Mouse (Mus musculus): ENCODE measurements around the gene Ccser1.

Gene Ccser1

DNA sequence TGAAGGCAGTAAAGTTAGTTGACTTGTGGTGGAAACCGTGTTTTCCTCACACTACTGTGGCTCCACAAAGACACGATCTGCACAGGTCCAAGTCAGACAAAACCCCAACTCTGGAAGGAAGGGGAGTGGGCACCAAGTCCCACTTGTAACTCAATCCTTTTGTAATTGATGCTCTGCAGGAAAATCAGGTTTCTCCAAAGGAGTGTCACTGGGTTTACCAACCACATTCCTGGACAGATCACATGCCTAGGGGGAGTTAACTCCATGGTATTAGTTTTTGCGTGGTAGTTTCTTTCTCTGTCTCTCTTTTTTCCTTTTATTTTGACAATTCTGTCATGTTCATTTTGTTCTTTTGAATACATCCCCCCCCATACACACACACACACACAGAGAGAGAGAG lies 252.0 kb downstream of the Ccser1 start:
- no peak for DNase-seq (ENCODE audit: low read depth, low spot score)

DNA sequence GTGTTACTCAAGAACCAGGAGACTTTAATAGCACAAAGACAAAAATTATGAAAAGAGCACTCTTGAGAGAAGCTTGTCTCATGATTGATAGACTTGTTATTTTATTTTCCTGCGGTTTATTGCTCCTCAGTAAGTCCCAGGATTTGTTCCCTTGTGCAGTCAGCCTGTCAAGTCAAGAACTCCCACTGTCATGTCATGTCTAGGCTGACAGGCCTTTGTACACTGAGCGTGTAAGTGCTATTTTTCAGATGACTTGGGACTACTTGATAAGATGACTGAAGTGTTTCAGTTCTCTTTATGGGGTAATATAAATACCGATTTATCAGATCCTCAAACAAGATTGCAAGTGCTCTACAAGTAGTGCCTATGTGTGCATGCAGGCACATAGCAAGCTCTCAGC lies 252.6 kb downstream of the Ccser1 start:
- no peak for DNase-seq (ENCODE audit: low read depth, low spot score)

DNA sequence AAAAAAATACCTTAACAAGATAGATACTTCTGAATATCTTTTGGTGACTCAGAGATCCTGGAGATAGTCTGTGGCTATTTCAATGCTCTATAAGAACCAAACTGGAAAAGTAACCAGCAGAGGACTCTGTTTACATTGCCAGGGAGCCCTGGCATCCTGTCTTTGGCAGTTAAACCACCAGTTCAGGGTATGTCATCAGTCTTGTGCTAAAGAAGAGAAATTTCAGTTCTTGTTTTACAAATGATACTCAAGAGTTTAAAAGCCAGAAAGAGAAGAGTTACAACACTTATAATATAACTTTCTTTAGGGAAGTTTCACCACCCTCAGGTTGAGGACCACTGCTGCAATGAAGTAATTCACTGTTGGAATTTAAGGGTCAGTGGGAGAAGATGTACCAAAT lies 258.0 kb downstream of the Ccser1 start:
- DNase-seq (ENCODE audit: low read depth, low spot score), result no peak

DNA sequence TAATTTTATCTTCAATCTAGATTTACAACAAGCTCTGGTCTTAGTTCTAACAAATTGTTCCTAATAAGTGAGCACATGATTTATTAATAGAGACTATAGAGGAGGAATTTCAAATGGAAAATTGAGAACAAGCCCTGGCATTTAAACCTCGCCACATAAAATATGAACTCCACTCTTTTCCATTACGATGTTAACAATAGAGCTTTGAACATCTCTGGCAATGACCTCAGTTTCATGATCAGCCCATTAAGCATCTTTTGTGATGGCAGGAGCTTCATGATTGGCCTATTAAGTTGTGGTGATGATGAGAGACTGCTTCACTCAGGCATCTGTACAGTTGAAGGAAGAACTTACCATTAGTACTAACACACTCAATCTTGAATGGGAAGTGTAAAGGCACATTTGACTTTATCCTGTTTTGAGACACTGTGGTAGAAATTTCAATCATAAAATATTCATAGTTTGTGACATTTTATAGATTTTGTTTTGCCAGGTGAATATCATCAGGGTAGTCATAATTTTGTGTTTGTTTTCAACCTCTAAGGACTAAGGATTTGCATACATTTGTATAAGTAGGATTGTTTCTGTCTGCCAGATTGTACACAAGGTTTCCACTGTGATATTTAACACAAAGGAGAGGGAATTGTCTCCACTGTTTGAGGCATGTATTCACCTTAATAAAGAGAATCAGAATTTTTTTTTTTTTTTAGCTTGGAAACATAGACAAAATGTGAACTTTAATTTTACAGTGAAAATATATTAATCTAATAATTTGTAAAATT lies 291.4 kb downstream of the Ccser1 start:
- DNase-seq (ENCODE audit: low read depth, low spot score), result no peak

DNA sequence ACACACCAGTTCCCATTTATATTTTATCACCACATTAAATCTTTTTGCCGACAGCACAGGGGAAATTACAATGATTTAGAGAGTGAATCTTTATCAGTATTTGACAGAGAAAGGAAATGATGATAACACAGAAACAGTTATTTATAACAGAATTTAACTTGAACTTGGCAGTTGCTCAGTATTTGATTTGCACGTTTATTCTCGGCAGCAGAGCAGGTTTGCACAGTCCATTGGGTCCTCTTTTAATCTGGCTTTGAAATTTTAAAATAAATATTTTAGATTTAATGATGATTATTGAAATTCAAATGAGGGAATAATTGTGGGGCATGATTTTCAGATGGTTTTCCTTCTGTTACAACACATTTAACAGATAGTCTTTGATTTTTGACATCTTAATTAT lies 305.2 kb downstream of the Ccser1 start:
- peak; percentile 5 for DNase-seq (ENCODE audit: low read depth, low spot score)

DNA sequence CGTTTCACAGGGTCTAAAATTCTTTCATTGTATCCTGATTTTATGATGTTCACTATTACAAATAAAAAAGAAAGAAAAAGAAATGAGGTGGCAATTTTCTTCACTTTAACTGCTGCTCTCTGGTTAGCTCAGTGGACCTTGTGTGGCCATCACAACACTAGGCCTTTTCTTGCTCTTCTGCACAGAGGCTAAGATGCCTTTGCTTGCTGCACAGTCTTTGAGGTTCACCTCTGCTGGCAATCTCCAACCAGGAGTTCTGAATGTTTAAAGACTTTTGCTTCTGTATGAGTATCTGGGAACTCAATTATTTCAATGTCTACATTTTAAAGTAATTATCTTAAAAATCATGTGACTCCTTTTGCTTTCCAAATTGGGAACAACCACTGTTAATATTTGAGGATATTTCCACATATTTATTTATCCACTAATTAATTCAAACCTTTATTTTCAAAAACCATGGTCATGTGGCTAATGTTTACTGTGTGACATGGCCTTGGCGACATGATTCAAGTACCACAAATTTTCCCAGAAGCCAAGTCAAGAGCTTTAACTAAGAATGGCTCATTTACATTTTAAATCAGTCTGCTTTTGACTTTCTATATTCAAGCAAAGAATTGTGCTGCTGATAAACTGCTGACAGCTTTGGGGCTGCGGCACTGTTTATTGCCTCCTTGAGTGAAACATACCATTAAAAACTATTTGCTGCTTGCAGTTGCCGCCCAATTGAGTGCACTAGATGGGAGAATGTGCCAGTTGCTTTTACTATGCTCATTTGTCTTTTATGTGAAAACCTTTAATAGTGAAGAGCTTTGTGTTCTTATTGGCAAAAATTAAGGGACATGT lies 312.1 kb downstream of the Ccser1 start:
- DNase-seq (ENCODE audit: low read depth, low spot score), result no peak

DNA sequence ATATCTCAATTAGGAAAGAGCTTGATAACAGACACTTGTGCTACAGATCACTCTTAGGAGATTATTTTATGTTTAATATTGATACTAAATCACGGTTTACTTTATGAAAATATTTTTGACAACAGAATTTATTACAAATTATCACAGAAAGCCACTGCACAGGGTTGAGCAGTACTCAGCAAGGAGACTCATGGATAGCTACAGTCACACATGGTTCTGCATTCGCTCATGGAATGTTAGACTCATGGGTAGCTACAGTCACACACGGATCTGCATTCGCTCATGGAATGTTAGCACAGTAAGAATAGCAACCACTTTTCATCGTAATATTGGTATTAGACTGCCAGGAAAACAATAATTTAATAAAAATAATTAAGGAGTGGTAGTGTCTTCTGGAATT lies 313.3 kb downstream of the Ccser1 start:
- no peak for DNase-seq (ENCODE audit: low read depth, low spot score)

DNA sequence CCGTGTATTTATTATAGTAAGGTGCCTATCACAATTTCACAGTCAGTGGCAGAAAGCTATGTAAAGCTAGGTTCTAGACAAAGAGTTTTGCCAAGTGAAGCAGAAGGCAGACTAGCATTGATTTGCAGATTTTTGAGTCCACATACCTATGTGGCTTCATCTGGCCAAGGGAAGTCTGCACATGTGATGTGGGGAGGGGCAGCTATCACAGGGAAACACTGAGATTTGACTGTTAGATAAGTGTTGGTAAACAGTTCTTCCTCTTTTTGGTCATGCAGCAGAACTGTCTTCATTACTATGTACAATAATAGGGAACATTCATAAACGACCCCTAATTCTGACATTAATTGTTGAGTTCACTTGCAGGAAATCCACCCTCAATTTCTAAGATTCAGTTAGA lies 335.2 kb downstream of the Ccser1 start:
- DNase-seq (ENCODE audit: low read depth, low spot score), result no peak

DNA sequence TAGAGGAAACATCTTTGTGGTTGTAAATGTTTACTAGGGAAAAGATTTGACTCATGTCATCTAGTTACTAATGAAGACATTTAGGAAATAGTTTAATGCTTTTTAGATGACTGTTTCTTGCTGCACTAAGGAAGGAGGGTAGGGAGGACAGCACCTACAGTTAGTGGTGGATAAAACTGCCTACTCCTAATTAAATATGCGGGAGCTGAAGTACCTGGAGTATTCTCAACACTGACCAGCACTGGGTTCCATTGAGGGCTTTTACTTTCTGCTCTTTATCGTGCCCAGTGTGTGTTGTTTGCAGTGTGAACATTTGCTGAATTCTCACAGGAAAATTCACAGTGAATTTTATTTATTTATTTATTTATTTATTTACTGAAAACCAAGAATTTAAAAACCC lies 341.5 kb downstream of the Ccser1 start:
- no peak for DNase-seq (ENCODE audit: low read depth, low spot score)

DNA sequence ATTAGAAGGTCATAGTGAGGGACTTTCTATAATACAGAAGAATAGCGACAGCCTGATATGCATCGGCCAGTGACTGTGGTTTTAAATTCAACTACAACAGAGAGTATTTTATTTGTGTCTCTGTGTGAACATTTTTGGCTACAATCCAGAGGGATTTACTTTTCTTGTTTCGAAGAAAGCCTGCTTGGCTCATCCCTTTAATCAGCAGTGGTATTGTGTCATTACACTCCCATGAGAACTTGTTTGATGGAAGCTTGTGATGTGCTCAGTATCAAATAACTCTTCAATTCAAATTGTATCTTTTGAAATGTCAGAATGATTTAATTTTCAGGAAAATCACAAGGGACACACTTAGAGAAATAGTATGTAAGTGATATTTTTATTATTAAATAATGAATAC lies 342.0 kb downstream of the Ccser1 start:
- DNase-seq (ENCODE audit: low read depth, low spot score), result no peak

DNA sequence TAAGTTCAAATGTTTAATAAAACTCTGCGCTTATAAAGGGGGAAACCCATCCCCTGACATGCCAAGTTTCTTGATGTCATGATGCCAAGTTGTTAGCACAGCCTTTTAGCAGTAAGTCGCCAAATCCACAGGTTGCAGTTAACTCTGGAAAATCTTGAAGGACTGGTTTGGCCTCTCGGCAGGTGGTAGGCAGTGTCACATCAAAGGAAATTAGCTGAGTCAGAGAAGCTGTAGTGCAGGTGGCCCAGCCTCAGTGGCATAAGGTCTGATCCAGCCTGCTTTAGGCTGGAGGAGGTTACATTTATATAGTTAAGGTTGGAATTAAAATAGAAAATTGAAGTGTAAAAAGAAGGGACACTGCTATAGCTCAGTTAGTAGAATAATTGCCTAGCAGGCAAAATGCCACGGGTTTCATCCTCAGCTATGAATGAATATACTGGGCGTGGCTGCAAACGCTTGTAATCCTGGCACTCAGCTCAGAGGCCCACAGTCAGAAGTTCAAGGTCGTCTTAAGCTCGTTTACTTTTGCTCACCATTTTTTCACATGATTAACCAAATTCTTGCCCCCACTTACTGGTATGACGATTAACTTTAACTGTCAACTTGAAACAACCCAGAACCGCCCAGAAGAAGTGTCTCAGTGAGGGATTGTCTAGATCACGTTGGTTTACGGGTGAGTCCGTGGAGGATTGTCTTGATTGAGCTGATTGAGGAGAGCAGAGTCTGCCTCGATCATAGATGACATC lies 343.8 kb downstream of the Ccser1 start:
- DNase-seq (ENCODE audit: low read depth, low spot score), result no peak

DNA sequence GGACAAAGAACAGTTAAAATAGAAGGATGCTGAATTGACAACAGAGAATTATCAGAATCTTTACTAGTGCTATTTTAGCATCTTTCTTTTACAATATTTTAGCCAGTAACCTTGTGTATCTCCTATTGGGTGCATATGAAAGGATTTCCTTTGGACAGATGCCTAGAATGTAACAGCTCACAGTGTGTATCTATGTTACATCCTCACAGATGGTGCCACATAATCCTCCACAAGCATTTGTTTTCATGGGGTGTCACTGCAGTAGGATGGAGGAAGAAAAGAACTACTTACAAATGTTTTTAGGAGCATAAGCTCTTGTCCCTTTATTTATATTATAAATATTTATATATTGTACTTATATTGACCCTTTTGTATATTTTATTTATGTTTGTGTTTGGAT lies 360.6 kb downstream of the Ccser1 start:
- peak; percentile 67 for DNase-seq (ENCODE audit: low read depth, low spot score)

DNA sequence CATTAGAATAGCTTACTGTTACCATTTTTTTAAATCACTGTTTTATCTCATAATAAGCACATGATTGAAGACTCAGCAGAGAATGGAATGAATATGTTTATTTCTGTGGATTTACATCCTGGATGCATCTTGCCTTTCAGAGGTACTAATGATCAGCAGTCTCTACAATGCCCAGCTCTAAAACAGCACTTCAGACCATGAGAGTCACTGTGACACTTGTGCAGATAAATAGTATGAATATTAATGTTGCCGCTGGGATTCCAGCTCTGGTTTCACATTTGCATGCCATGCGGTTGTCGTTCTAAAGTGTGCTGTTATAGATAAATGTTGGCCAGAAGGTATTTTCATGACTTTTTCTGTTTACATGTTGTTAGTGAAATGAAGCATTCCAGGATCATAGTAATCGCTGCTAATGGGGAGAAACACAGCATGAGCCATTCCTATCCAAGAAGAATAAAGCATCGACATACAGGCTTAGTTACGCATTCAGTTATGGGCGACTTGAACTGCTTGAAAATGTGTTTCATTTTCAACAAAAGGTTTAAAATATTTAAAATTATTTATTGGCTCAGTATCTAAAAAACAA lies 363.4 kb downstream of the Ccser1 start:
- DNase-seq (ENCODE audit: low read depth, low spot score), result no peak

DNA sequence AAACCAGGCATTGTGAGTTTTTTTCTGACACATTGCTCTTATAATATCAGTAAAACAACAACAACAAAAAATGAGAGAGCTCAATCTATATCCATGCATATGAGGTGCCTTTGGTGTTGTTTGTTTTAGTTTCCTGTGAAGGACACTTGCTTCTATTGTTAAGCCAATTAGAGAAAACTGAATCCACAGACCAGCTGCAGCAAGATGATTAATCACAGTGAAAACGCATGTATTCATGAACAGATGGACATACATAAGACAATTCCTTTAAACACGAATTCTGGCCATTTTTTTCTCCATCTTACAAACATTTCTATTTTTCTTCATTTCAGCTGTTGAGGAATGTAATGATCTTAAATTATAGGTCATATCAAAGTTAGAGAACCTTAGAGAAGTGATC lies 387.4 kb downstream of the Ccser1 start:
- peak; percentile 12 for DNase-seq (ENCODE audit: low read depth, low spot score)

DNA sequence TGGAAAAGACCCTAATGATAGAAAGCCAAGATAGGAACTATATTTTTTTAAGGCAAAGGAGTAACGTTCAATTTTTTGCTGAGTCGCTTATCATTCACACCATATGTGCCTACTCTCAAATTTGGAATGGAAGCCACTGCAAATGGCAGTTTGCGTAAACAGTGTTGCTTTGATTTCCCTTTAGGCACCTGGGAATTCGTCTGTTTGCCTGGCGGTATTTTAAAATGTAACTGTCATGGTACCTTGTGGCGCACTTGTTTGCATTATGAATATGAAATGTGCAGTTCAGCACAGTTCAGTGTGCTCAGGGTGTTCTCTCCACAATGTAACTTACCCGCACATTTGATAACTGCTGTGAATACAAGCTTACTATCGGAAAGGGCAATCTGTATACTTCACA lies 387.8 kb downstream of the Ccser1 start:
- peak; percentile 31 for DNase-seq (ENCODE audit: low read depth, low spot score)

DNA sequence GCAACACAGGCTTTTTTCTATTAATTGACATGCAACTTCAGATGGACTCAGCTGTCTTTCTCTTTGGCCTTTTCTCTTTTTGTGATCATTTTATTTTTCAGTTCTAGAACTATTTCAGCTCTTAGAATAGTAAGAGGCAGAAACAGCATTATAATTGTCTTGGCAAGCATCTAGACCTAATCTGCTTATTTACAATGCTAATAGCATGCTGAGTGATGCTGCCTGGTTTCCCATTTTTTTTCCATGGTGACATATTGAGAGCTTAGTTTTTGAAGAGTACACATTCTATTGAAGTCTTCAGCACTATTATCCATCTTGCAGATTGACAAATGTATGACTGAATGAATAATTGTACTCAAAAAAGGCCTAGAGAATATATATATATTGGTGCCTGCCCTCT lies 401.6 kb downstream of the Ccser1 start:
- peak; percentile 18 for DNase-seq (ENCODE audit: low read depth, low spot score)

DNA sequence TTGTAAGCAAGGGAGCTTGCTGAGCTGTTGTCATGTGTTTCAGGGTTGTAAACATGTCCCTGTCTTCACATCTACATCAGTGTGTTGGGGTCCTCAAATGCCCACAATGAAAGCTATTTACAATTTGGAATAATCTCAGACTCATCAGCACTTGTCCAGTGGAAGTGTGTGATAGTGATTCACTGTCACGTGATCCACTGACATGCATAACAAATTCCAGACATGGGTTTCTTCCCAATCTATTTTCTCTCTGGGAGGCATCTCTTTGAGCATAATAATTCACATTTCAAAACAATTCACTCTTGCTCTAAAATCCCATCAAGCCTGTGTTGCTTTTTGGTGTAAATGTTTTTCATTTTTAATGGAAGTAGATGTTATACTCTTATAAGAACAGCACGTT lies 408.9 kb downstream of the Ccser1 start:
- DNase-seq (ENCODE audit: low read depth, low spot score), result no peak

DNA sequence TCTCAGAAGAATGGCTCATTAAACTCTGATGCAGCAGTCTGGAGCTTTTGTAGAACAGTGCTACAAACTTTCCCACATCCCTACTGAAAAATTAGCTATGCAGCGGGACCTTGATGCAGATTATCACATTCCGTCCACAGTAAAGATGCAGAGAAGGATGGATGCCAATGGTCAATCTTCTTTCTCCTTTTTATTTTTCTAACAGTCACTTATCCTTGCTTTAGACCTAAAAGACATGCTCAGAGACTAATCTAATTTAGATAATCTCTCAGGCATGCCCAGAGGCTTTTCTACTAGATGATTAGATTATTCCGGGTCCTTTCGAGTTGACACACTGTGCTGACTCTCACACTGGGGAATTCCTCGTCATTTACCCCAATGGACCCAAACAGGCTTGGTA lies 421.8 kb downstream of the Ccser1 start:
- DNase-seq (ENCODE audit: low read depth, low spot score), result no peak

DNA sequence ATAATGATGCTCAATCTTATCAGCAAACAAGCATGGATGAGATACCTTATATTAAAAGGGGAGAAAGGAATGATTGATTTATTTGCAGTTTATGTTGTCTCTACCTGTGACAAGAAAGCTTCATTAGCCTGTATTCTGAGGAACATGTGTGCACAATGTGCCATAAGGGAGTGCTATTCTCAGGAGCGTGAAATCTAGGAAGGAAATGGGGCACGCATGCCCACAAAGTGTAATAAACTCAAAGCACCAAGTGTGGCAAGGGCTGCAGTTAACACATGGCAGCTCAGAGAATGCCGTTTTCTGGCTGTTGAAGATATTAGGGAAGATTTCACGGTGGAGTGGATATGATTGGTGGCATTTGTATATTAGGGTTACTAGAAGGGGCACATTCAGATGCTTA lies 434.8 kb downstream of the Ccser1 start:
- no peak for DNase-seq (ENCODE audit: low read depth, low spot score)

DNA sequence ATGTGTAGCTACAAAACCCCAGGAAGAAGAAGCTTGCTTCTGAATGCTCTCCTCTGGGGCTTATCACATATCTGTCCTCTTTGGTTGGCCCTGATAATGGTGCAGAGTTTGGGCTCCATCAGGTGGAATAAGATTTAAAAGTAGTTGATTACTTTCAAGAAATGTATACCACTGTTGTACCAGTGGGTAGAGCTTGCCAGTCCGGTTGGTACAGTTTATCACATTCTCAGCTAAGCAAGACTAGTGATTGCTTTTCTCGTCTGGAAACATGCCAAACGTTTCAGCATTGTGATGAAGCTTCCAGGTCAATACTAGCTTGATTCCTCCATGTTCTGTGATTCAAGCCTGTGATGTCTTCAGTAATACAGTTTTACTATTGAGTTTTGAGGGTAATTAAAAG lies 441.6 kb downstream of the Ccser1 start:
- DNase-seq (ENCODE audit: low read depth, low spot score), result no peak

DNA sequence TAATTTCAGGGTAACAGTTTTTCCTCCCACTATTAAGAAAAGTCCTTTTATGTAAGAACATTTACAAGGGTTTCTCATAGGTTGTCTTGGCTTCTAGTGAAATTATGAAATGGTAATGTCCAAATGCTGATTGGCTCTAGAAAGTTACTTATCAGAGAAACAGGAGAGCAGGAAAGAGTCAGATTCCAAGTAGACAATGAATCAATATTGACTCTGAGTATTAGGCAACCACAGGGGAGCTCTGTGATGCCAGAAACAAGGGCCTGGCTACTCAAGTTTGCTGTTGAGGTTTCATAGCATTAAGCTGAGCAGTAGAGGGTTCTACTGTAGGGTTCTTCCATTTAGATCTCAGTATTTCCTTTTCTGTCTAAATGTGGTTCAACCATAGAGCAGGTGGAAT lies 481.3 kb downstream of the Ccser1 start:
- no peak for DNase-seq (ENCODE audit: low read depth, low spot score)

DNA sequence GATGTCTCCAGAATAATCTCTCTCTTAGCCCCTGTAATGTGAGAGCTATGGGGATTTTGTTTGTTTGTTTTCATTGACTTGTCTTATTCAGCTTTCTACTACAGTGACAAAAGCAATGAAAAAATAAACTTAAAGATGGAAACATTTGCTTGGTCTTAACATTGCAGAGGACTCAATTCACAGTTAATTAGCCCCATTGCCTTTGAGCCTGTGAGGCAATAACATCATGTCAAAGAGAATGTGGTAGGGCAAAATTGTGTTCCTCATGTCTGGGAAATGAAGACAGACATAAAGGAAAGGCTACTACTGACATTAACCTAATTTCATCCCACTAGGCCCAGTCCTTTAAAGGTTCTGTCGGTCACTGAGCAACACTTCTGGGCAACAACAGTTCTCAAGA lies 484.4 kb downstream of the Ccser1 start:
- no peak for DNase-seq (ENCODE audit: low read depth, low spot score)
